Mouse (Mus musculus) hindbrain, embryonic 14.5 days (tissue): ENCODE results near the gene Pcolce. TPM values are rescaled to one million over a fixed set of nuclear protein-coding genes. Genes with fewer than 3 reads are reported as not detected.

ENCODE experiments used
- ATAC-seq: fragments of 200-750 bp; cut with Nextera tagmentation; 2 replicates; pipeline ENCODE4 v1.8.0; 2017; ENCODE audit warnings: moderate number of reproducible peaks, mild to moderate bottlenecking, moderate TSS enrichment, moderate library complexity; ENCODE audit not compliant: low FRiP score
- DNase-seq: peaks from one replicate; pipeline ENCODE4 v3.0.0-alpha.2; 2015; ENCODE audit warnings: low spot score
- H3K27ac ChIP-seq: fragments of 300-500 bp; sonication (generic); 2 replicates; pipeline ENCODE4 v1.5.1; 2014; ENCODE audit warnings: mild to moderate bottlenecking, moderate library complexity
- H3K27me3 ChIP-seq: fragments of 300-500 bp; sonication (generic); 2 replicates; pipeline ENCODE4 v1.6.1; 2014; ENCODE audit warnings: mild to moderate bottlenecking, low read length, mixed read lengths; ENCODE audit not compliant: control insufficient read depth, insufficient read depth
- H3K36me3 ChIP-seq: fragments of 300-500 bp; sonication (generic); replicated peaks from 2 replicates; pipeline ENCODE4 v1.6.1; 2014; ENCODE audit not compliant: control insufficient read depth, insufficient read depth
- H3K4me1 ChIP-seq: fragments of 300-500 bp; sonication (generic); replicated peaks from 2 replicates; pipeline ENCODE4 v1.6.1; 2014; ENCODE audit warnings: antibody characterized with exemption, low read length, mixed read lengths; ENCODE audit not compliant: control insufficient read depth, insufficient read depth
- H3K4me2 ChIP-seq: fragments of 300-500 bp; sonication (generic); replicated peaks from 2 replicates; pipeline ENCODE4 v1.6.1; 2014; ENCODE audit warnings: mild to moderate bottlenecking, moderate library complexity
- H3K4me3 ChIP-seq: fragments of 300-500 bp; sonication (generic); replicated peaks from 2 replicates; pipeline ENCODE4 v1.5.1; 2014; ENCODE audit warnings: mild to moderate bottlenecking, low read length
- H3K9ac ChIP-seq: fragments of 300-500 bp; sonication (generic); 2 replicates; pipeline ENCODE4 v1.6.1; 2014
- H3K9me3 ChIP-seq: fragments of 300-500 bp; sonication (generic); 2 replicates; pipeline ENCODE4 v1.6.1; 2016; ENCODE audit warnings: low read length; ENCODE audit not compliant: control insufficient read depth
- WGBS: fragments of 180-500 bp; shearing (Covaris S2); extraction: QIAGEN DNeasy Blood & Tissue Kit; methylation state at CpG from one replicate; pipeline ENCODE4 v1.1.7; 2014; 5-methylcytosine and 5-hydroxymethylcytosine counted together
- polyA plus RNA-seq: library from polyadenylated mRNA; unstranded; fragments of >200 nt; fragmentation: Nextera tagmentation; extraction: Ambion mirVana; gene quantifications from 2 replicates; pipeline ENCODE4 v1.2.1, GENCODE M21; 2014

Pcolce gene
- polyA plus RNA-seq, 1 experiment from 2014 or later = 28.5 TPM

DNA sequence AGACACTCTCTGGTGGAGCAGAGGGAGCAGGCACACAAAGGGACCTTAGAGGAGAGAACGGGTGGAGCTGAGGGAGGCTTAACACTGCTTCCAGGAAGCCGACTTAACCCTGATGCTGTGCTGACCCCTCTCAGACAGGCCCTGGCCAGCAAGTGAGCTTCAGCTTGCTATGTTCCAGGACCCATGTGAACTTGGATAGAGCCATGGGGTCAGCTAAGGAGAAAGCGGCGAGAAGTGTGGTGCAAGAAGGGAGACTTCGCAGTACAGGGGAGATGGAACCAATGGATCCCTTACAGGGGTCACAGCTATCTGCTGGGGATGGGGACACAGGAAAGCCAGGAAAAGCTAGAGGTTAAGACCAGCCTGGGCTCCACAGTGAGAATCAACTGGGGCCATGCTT, 508 bp downstream of the Pcolce start:
- WGBS = 70% methylated on average over 5 of the region's 5 CpGs
- no peak overlapping the region for H3K4me3 ChIP-seq
- H3K4me1 ChIP-seq = 0 out of 2 replicates have a peak, but pooled peaks cover 5% of the 10 kb centered on the region
- peaks cover 8% of the 10 kb centered on the region; the same call in 1 of the 2 replicates for H3K27me3 ChIP-seq
- H3K9ac ChIP-seq = no peak overlapping the region
- H3K27ac ChIP-seq = no peak overlapping the region
- no peaks in the 10 kb centered on the region for H3K9me3 ChIP-seq
- DNase-seq = no peak
- ATAC-seq = no peak
- no peaks in the 10 kb centered on the region for H3K36me3 ChIP-seq
- H3K4me2 ChIP-seq = no peak overlapping the region

DNA sequence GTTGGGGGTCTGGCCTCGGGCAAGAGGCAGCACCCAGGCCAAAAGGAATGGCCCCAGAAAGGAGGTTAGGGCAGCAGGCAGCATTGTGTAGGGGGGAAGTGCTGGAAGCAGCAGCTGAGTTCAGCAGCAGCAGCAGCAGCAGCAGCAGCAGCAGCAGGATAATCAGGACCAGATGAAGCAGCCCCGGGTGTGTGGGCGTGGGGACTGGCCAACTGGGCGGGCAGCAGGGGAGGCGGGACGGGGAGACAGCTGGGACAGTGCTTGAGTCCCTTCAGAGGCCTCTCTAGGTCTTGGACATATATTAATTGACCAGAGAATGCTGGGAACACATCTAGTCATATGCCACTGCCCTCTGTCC, 2.4 kb downstream of the Pcolce start:
- Histone ChIP-seq H3K4me3 (no peak overlapping the region), H3K36me3 (no peaks in the 10 kb centered on the region), H3K27ac (0 out of 2 replicates have a peak overlapping the region, but pooled peaks have one; percentile 26), H3K9ac (peak overlapping the region; percentile 31; the same call in 1 of the 2 replicates), H3K4me1 (0 out of 2 replicates have a peak, but pooled peaks cover 7% of the 10 kb centered on the region), H3K9me3 (no peaks in the 10 kb centered on the region), H3K4me2 (no peak overlapping the region; the same call in 1 of the 2 replicates), H3K27me3 (peaks cover 12% of the 10 kb centered on the region; the same call in 1 of the 2 replicates)
- ATAC-seq (no peak), DNase-seq (no peak)
- WGBS = 32% methylated on average over 6 of the region's 6 CpGs

DNA sequence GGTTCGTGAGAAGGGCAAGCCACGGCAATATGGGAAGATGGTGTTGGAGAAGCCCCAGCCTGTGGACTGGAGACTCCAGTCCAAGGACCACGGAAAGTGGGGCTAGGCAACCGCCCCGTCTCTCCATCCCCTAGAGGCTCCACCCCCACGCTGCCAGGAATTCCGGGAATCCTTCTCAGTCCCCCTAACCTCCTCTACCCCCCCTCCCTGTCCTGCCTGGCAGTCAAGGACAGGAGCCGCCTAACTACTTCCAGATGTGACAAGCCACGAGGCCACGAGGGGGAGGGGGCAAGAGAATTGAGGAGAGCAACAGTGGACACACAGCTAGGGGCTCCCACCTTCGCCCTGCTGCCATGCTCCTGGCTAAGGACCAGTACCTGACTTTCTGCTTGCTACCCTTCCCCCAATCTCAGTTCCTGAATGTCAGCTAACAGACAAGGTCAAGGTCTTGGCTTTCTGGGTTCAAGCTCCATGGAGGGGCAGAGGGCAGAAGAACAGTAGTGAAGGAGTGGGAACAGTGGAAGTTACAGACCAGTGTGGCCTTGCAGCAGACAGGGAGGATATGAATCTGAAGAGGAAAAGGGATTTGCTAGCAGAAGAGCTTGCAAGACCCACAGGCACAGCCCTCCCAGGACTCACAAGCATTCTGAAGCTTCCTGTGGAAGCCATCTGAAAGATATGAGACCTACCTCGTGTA, 2.9 kb downstream of the Pcolce start:
- DNase-seq = no peak
- Histone ChIP-seq H3K4me1 (0 out of 2 replicates have a peak, but pooled peaks cover 7% of the 10 kb centered on the region), H3K27ac (0 out of 2 replicates have a peak overlapping the region, but pooled peaks have one; percentile 26), H3K27me3 (peaks cover 12% of the 10 kb centered on the region; the same call in 1 of the 2 replicates), H3K4me3 (no peak overlapping the region; the same call in 1 of the 2 replicates), H3K36me3 (no peaks in the 10 kb centered on the region), H3K9ac (peak overlapping the region; percentile 31; the same call in 1 of the 2 replicates), H3K4me2 (peak overlapping the region; percentile 12; the same call in 1 of the 2 replicates), H3K9me3 (no peaks in the 10 kb centered on the region)
- 24% methylated on average over 10 of the region's 12 CpGs for WGBS
- ATAC-seq = no peak

DNA sequence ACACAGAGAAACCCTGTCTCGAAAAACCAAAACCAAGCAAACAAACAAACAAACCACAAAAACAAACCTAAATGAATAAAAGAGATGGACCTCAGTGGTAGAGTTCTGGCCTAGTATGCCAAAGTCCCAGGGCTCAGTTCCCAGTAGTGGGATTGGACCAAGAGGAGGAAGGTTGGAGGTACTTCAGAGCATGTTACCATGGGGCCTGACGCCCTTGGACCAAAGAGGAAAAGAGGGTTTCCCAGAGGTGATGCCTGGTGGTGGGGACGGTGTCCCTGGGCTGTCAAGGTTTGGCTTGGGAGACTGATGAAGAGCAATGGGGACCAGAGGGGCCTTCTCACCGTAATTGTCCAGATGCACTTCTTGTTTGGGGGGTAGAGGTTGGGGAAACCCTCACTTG, 3.5 kb downstream of the Pcolce start:
- ATAC-seq (no peak), DNase-seq (no peak)
- Histone ChIP-seq H3K27ac (no peak overlapping the region), H3K4me1 (0 out of 2 replicates have a peak, but pooled peaks cover 7% of the 10 kb centered on the region), H3K27me3 (peaks cover 12% of the 10 kb centered on the region; the same call in 1 of the 2 replicates), H3K9me3 (no peaks in the 10 kb centered on the region), H3K4me2 (peak overlapping the region; percentile 12; the same call in 1 of the 2 replicates), H3K4me3 (no peak overlapping the region; the same call in 1 of the 2 replicates), H3K9ac (no peak overlapping the region), H3K36me3 (no peaks in the 10 kb centered on the region)
- WGBS = 81% methylated on average over 4 of the region's 4 CpGs

DNA sequence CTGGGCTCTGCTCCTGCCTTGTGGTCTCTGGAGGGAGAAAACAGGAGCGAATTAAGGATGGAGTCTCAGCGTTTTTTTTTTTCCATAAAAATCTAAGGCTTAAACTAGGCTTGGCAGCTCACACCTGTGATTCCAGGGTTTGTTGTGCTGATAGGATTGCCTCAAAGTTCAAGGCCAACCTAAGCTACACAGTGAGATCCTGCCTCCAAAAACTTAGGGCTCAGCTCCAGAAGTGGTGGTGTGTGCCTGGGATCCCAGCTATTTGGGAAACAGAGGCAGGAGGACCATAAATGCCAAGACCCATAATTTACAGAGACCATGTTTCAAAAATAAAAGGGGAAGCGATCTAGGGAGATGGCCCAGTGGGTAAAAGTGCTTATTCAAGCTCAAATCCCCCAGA, 4.3 kb downstream of the Pcolce start:
- no peak for ATAC-seq
- no peaks in the 10 kb centered on the region for H3K36me3 ChIP-seq
- H3K4me3 ChIP-seq = no peak overlapping the region
- no peak overlapping the region for H3K4me2 ChIP-seq
- 0 out of 2 replicates have a peak, but pooled peaks cover 7% of the 10 kb centered on the region for H3K4me1 ChIP-seq
- H3K9me3 ChIP-seq = no peaks in the 10 kb centered on the region
- H3K27me3 ChIP-seq = peaks cover 12% of the 10 kb centered on the region; the same call in 1 of the 2 replicates
- no peak overlapping the region for H3K9ac ChIP-seq
- DNase-seq = no peak
- no peak overlapping the region for H3K27ac ChIP-seq
- 56% methylated on average over 3 of the region's 3 CpGs for WGBS

DNA sequence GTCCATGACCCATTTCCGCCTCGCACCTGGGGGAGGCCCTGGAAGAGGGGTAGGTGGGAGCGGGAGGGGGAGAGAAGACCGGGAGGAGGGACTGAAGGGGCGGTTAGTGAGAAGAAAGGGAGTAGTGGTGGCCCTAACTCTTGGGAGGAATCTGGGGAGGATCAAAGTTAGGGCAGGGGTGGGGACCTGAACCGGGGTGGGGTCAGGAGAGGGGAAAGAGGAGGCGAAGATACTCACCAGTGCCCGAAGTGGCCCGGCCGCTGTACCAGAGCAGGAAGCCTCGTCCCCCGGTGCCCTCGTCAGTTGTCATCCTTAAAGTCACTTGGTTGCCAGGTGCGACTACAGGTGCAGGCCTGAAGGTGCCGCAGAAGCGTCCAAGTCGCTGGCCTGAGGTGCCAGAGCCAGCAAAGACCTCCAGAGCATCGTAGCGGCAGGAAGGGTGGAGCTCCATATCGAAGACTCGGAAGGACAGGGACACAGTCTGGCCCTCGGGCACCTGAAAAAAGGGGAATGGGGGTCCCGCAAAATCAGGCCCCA, 4.9 kb downstream of the Pcolce start:
- no peak for ATAC-seq
- Histone ChIP-seq H3K36me3 (no peaks in the 10 kb centered on the region), H3K27ac (no peak overlapping the region), H3K27me3 (peaks cover 12% of the 10 kb centered on the region; the same call in 1 of the 2 replicates), H3K4me3 (no peak overlapping the region; the same call in 1 of the 2 replicates), H3K4me2 (peak overlapping the region; percentile 43), H3K9me3 (no peaks in the 10 kb centered on the region), H3K4me1 (0 out of 2 replicates have a peak, but pooled peaks cover 7% of the 10 kb centered on the region), H3K9ac (no peak overlapping the region)
- DNase-seq = no peak
- 17% methylated on average over 23 of the region's 23 CpGs for WGBS

DNA sequence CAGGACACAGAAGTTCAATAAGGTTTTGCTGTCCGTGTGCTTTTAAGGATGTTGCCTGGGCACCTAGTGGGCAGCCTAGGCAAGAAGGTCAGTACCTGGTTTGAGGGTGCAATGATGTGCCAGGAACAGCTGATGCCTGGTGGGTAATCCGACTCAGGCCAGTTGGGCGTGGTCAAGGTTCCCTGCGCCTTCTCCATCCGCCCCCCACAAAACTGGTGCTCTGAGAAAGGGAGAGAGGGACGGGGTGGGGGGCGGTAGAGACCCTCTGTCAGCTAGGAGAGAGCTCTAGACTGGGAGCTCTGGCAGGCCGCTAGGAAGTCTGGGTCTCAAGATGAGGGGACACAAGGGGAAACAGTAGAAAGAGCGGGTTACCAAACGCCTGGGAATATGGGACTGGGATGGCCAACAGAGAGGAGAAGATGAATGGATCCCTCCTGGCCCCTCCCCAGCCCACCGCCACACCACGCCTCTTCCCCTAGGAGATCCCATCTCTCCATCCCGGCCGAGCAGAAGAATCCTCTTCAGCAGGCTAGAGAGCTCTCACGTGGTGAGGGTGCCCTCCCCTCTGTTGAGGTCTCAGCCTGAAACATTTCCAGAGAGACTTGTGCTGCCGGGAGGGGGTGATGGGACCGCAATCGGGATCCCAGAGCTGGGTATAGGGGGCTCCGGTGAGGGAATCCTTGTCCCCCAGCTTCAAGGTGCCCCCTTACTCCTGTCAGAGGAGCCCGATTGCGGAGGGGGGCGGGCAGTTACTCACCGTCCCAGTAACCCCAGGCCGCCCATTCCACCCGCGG, 5.5 kb downstream of the Pcolce start:
- Histone ChIP-seq H3K4me2 (peak overlapping the region; percentile 43), H3K9ac (no peak overlapping the region; the same call in 1 of the 2 replicates), H3K4me1 (0 out of 2 replicates have a peak, but pooled peaks cover 7% of the 10 kb centered on the region), H3K27ac (no peak overlapping the region), H3K9me3 (no peaks in the 10 kb centered on the region), H3K36me3 (no peaks in the 10 kb centered on the region), H3K27me3 (peaks cover 12% of the 10 kb centered on the region; the same call in 1 of the 2 replicates), H3K4me3 (no peak overlapping the region; the same call in 1 of the 2 replicates)
- DNase-seq = no peak
- WGBS = 11% methylated on average over 26 of the region's 26 CpGs
- no peak for ATAC-seq

DNA sequence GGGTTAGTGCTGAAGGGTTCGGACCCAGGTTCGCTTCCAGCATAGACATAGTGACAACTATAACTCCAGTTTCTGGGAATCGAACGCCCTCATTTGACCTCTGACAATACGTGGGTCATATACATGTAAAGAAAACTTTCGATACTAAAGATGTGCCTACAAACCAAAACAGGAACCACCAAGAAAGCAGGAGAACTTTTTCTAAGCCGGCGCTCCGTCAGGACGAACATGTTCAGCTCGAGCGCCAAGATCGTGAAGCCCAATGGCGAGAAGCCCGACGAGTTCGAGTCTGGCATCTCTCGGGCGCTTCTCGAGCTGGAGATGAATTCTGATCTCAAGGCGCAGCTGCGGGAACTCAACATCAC, 12.2 kb downstream of the Pcolce start:
- H3K4me1 ChIP-seq = peaks cover 12% of the 10 kb centered on the region
- peak overlapping the region; percentile 32 for H3K9ac ChIP-seq
- DNase-seq = peak; percentile 39
- no peak for ATAC-seq
- no peaks in the 10 kb centered on the region for H3K9me3 ChIP-seq
- peak overlapping the region; percentile 83 for H3K4me2 ChIP-seq
- peak overlapping the region; percentile 61 for H3K4me3 ChIP-seq
- under 1% methylated on average over 22 of the region's 22 CpGs for WGBS
- H3K36me3 ChIP-seq = peaks cover 12% of the 10 kb centered on the region; the same call in 1 of the 2 replicates
- no peaks in the 10 kb centered on the region for H3K27me3 ChIP-seq
- no peak overlapping the region for H3K27ac ChIP-seq
